Mouse (Mus musculus): ENCODE results near the gene Asb6. TPM values are rescaled to one million over a fixed set of nuclear protein-coding genes. Genes with fewer than 3 reads are reported as not detected.

Gene Asb6
- polyA plus RNA-seq, 1 experiment = 21.5 TPM

DNA sequence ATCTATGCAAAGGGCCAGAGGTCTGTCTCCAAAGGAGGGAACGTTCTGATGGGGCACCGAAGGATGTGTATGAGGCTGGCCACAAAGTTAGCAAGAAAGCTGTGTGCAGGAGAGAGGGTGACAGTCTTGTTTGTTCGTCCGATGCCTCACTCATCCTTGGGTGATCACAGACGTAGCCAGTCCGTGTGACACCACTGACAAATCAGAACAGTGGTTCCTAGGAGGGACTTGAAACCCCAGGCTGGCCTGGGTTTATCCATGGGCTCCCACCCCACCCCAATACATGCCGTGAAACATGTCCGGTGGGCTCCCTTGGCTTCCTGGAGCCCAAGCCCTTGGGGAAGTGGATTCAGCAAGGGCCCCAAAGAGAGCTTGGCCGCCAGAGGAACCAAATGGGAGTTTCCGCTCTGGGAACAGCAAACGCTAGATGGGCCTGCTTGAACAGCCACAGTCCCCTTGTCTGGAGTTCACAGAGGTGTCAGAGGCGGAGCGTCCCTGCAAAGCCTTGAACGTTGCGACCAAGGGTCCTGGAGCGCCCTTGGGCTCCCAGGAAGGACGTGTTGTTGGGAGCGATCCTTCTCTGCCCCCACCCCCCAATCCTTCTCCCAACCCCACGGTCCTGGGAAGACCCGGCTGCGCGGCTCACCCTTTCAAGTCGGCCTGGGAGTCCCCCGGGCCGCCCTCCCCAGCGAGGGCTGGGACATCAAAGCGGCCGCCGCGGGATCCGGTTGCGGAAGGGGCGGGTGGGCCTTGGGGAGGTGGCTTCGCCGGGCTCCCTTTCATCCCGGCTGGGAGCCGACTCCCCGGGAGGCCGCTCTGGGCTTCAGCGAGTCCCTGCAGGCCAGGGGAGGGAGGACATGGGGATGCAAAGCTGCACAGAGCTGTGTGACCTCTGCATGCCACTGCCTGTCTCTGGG is 45.8 kb downstream of the Asb6 start:
- Histone ChIP-seq H3K9me3 (no peaks in the 10 kb centered on the region), H3K4me1 (peaks cover 80% of the 10 kb centered on the region), H3K4me3 (replicated peaks) (peak overlapping the region; percentile 59), H3K27me3 (replicated peaks) (peaks cover 18% of the 10 kb centered on the region), H3K36me3 (replicated peaks; ENCODE audit: low read length) (peaks cover 4% of the 10 kb centered on the region)
- TF ChIP-seq GATA1 (IDR thresholded peaks at IDR 0.05; ENCODE audit: borderline replicate concordance, low read length) (no peak), FLI1 (IDR thresholded peaks at IDR 0.05; ENCODE audit: low read length) (no peak)

DNA sequence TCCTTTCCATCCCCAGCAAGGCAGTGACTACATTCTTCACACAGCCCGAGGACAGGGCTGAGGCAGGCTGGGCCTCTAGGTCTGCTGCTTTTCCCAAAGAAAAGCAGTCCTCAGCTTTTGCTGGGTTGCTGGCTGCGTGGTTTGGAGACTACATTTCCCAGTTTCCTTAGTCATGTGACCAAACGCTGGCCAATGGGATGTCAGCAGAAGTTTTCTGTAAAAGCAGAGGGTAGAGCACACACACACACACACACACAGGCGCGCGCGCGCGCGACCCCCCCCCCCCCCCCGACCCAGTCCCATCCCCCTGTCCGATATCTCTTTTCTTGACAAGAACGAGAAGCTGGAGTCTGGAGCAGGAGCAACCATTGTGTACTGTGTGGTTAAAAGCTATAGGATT is 46.8 kb downstream of the Asb6 start:
- peaks cover 10% of the 10 kb centered on the region for H3K36me3 ChIP-seq (replicated peaks; ENCODE audit: low read length)
- peaks cover 81% of the 10 kb centered on the region for H3K4me1 ChIP-seq
- no peak for TF ChIP-seq GATA1 (IDR thresholded peaks at IDR 0.05; ENCODE audit: borderline replicate concordance, low read length)
- TF ChIP-seq FLI1 (IDR thresholded peaks at IDR 0.05; ENCODE audit: low read length) = no peak
- H3K27me3 ChIP-seq (replicated peaks) = peaks cover 21% of the 10 kb centered on the region
- H3K9me3 ChIP-seq = no peaks in the 10 kb centered on the region
- H3K4me3 ChIP-seq (replicated peaks) = peak overlapping the region; percentile 31

DNA sequence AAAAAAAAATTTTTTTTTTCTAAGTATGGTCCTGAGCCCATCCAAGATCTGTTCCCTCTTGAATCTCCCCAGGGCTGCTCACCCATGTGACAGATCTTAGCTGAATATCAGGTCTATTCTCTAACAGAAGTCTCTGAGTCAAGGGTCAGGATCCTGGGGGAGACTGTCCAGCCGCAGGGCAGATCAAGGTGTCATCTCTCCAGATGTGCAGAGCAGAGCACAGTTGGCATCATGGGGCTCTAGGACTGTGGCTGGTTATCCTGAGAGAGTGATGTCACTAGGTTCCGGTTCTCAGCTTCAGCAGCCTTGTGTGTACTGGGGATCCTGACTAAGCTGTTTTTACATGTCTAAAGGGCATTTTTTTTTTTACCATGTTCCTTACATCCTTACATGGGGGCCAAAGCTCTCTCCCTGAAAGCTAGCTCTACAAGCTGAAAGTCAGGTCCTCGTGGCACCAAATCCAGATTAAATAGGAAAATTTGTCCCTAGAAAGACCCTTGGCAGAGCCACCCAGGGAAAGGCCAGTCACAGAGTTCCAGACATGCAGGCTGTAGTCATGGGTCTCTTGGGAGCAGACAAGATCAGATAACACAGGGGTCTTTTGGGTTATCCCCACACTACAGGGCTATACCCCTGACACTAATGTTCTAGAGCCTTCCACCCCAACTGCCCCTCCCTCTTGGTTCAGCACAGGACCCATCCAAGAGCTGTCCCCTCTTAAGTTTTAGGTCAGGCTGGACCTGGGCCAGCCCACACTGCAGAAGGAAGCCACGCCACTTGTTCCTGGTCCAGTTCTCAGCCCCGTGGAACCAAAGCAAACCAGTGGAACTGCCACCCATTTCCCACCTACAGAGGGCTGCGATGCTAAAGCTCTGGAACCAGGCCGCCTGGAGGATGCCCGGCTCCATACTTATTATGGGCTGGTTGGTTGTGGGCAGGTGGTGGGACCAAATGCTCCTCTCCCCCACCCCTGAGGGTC is 47.5 kb downstream of the Asb6 start:
- Histone ChIP-seq H3K9me3 (no peaks in the 10 kb centered on the region), H3K4me3 (replicated peaks) (peak overlapping the region; percentile 31), H3K36me3 (replicated peaks; ENCODE audit: low read length) (peaks cover 16% of the 10 kb centered on the region), H3K27me3 (replicated peaks) (peaks cover 21% of the 10 kb centered on the region), H3K4me1 (peaks cover 74% of the 10 kb centered on the region)
- TF ChIP-seq GATA1 (IDR thresholded peaks at IDR 0.05; ENCODE audit: borderline replicate concordance, low read length) (no peak), FLI1 (IDR thresholded peaks at IDR 0.05; ENCODE audit: low read length) (no peak)

DNA sequence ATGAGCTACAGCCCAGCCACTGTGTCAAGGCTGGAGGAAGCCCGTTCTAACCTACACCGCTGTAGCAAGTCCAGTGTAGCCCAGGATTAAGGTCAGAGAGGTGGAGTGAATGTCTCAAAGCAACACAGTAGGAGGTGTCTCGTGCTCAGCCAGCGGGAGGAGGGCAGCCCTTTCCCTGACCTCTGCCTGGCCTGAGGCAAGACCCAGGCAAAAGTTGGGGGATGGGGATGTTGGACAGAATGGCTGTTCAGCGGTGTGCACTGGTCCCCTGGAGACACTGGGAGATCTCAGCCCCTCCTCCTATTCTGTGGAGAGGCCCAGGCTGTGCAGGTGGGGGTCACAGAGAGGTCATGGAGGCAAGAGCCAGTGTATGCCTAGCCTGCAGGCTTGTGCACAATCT is 50.9 kb downstream of the Asb6 start:
- Histone ChIP-seq H3K36me3 (replicated peaks; ENCODE audit: low read length) (peaks cover 35% of the 10 kb centered on the region), H3K4me3 (replicated peaks) (peak overlapping the region; percentile 18), H3K9me3 (no peaks in the 10 kb centered on the region), H3K27me3 (replicated peaks) (peaks cover 5% of the 10 kb centered on the region), H3K4me1 (peaks cover 72% of the 10 kb centered on the region)
- TF ChIP-seq FLI1 (IDR thresholded peaks at IDR 0.05; ENCODE audit: low read length) = no peak
- TF ChIP-seq GATA1 (IDR thresholded peaks at IDR 0.05; ENCODE audit: borderline replicate concordance, low read length) = no peak

DNA sequence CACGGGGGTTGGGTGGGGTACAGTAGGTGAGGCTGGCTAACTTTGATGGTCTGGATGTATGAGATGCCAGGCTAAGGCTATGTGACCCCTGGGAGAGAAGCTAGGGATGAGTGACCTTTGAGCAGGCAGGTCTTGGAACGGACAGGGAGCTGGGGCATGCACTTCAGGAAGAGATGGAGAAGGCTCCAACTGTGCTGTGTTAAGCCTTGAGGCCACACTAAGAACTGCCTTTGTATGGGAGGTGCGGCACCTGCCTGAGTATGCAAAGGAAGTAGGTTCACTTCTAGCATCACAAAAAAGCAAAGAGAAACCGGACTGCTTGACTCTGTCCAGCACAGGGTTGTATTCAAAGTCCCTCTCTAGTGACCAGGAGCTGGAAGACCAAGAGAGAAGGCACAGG is 51.9 kb downstream of the Asb6 start:
- no peak overlapping the region for H3K4me3 ChIP-seq (replicated peaks)
- H3K9me3 ChIP-seq = no peaks in the 10 kb centered on the region
- peaks cover 3% of the 10 kb centered on the region for H3K27me3 ChIP-seq (replicated peaks)
- H3K36me3 ChIP-seq (replicated peaks; ENCODE audit: low read length) = peaks cover 38% of the 10 kb centered on the region
- peaks cover 72% of the 10 kb centered on the region for H3K4me1 ChIP-seq
- TF ChIP-seq GATA1 (IDR thresholded peaks at IDR 0.05; ENCODE audit: borderline replicate concordance, low read length) (no peak), FLI1 (IDR thresholded peaks at IDR 0.05; ENCODE audit: low read length) (no peak)

DNA sequence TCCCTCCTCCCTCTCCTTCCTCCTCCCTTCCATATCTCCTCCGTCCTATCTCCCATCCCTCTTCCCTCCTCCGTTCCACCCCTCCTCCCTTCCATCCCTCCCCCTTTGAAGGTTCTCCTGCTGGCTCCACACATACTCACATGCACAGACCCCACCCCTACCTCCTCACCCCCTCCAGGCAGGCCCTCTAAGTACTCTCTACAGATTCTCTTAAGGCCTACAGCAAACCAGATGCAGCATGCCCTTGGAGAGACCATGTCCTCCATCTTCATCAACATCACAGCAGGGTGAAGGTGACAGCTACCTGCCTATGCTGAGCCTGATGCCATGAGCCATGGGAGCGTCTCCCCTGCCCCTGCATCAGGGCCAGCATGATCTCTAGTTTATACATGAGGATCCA is 52.9 kb downstream of the Asb6 start:
- peaks cover 38% of the 10 kb centered on the region for H3K36me3 ChIP-seq (replicated peaks; ENCODE audit: low read length)
- no peaks in the 10 kb centered on the region for H3K9me3 ChIP-seq
- peaks cover 72% of the 10 kb centered on the region for H3K4me1 ChIP-seq
- H3K4me3 ChIP-seq (replicated peaks) = no peak overlapping the region
- no peak for TF ChIP-seq FLI1 (IDR thresholded peaks at IDR 0.05; ENCODE audit: low read length)
- no peak for TF ChIP-seq GATA1 (IDR thresholded peaks at IDR 0.05; ENCODE audit: borderline replicate concordance, low read length)
- peaks cover 3% of the 10 kb centered on the region for H3K27me3 ChIP-seq (replicated peaks)

DNA sequence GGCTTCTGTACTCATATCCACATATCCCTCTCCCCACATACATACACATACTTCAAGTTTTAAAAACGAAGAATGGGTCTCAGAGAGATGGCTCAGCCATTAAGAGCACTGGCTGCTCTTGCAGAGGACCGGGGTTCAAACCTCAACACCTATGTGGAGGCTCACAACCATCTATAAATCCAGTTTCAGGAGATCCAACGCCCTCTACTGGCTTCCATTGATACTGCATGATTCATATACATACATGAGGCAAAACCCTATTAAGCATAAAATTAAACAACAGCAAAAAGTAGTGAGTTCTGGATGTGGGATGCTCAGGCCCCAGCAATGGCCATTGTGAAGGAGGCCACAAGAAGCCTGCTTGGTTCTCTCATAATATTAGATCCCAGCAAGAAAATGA is 54.2 kb downstream of the Asb6 start:
- Histone ChIP-seq H3K4me1 (peaks cover 76% of the 10 kb centered on the region), H3K9me3 (no peaks in the 10 kb centered on the region), H3K27me3 (replicated peaks) (peaks cover 3% of the 10 kb centered on the region), H3K36me3 (replicated peaks; ENCODE audit: low read length) (peaks cover 38% of the 10 kb centered on the region), H3K4me3 (replicated peaks) (no peak overlapping the region)
- TF ChIP-seq FLI1 (IDR thresholded peaks at IDR 0.05; ENCODE audit: low read length) (no peak), GATA1 (IDR thresholded peaks at IDR 0.05; ENCODE audit: borderline replicate concordance, low read length) (no peak)

DNA sequence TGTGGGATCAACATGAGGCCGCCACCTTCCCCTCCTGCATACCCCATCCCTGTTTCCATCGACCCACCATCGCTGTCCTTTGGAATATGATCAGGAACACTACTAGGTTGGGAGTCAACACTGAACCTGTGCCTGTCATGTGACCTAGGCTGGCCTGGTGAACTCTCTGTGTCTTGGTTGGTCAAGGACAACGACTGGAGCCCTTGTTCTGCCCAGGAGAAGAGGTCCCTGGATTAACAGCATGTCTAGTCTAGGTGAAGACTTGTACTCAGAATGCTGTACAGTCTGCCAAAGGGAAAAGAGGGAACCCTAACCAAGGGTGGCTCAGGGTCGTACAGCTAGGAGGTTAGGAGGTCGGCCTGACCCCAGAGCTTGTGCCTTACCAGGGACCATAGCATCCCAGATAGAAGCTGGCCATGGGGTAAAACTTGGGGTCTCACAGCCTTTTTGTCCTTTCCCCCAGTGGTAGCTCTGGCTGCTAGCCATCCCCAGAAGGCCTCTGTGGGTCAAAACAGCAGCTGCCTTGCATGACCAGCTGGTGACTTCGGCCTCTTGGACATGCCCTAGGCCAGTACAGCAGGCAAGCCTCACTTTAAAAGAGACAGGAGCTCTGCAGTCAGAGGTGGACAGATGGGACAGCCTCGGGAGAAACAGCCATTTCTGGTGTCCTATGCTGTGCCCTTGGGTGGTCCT is 56.7 kb downstream of the Asb6 start:
- Histone ChIP-seq H3K27me3 (replicated peaks) (no peaks in the 10 kb centered on the region), H3K4me1 (peaks cover 90% of the 10 kb centered on the region), H3K9me3 (no peaks in the 10 kb centered on the region), H3K36me3 (replicated peaks; ENCODE audit: low read length) (peaks cover 27% of the 10 kb centered on the region), H3K4me3 (replicated peaks) (peak overlapping the region; percentile 93)
- no peak for TF ChIP-seq GATA1 (IDR thresholded peaks at IDR 0.05; ENCODE audit: borderline replicate concordance, low read length)
- 0 out of 2 replicates have a peak, but pooled peaks have one; percentile 7 for TF ChIP-seq FLI1 (IDR thresholded peaks at IDR 0.05; ENCODE audit: low read length)

Other genes with a start within 250 kb of the Asb6 start
- gene Cstad, start 235.3 kb downstream of the Asb6 start, polyA plus RNA-seq (2012; ENCODE audit: insufficient read depth, low replicate concordance) = not detected in 2 replicates
- gene 1700001O22Rik, start 26.7 kb downstream of the Asb6 start, polyA plus RNA-seq (2012; ENCODE audit: insufficient read depth, low replicate concordance) = not detected in 2 replicates
- 10.3 and 36.9 TPM in 2 replicates for gene Ntmt1, start 22.5 kb downstream of the Asb6 start, polyA plus RNA-seq (2012; ENCODE audit: insufficient read depth, low replicate concordance)
- gene Prrx2, start 4.6 kb upstream of the Asb6 start, polyA plus RNA-seq (2012; ENCODE audit: insufficient read depth, low replicate concordance) = not detected in 2 replicates
- gene Ptges, start 99.5 kb upstream of the Asb6 start, polyA plus RNA-seq (2012; ENCODE audit: insufficient read depth, low replicate concordance) = 0.31 TPM in 1 of 2 replicates, not detected in the other
- 2.7 and 9.3 TPM in 2 replicates for gene Tor1b, start 122.6 kb upstream of the Asb6 start, polyA plus RNA-seq (2012; ENCODE audit: insufficient read depth, low replicate concordance)
- 75.1 and 117 TPM in 2 replicates for gene Tor1a, start 137.6 kb upstream of the Asb6 start, polyA plus RNA-seq (2012; ENCODE audit: insufficient read depth, low replicate concordance)
- gene BC005624, start 151.9 kb upstream of the Asb6 start, polyA plus RNA-seq (2012; ENCODE audit: insufficient read depth, low replicate concordance) = 17.7 TPM in 1 of 2 replicates, not detected in the other
- gene Usp20, start 151.9 kb upstream of the Asb6 start, polyA plus RNA-seq (2012; ENCODE audit: insufficient read depth, low replicate concordance) = 8.0 and 25.0 TPM in 2 replicates

All from megakaryocyte, embryonic 14.5 days (primary cell).